ENCODE assay signal across 8 mouse cellular contexts in genomic region chr10:63338914-63339643, GRCm38 (mm10). TPM values are rescaled to one million over a fixed set of nuclear protein-coding genes. Genes with fewer than 3 reads are reported as not detected.
DNase-seq lines count a peak whose midpoint lies in the region; ATAC-seq lines count a peak whose summit lies in the region.

No protein-coding gene starts in this region.

- peak overlapping the region; percentile 77 for H3K4me3 ChIP-seq in embryonic facial prominence, embryonic 11.5 days (ENCODE audit: low read depth, low read length)
- H3K4me3 ChIP-seq in limb, embryonic 10.5 days: peak overlapping the region; percentile 88
- peak overlapping the region; percentile 83 for H3K4me3 ChIP-seq in midbrain, embryonic 12.5 days

- peak overlapping the region; percentile 89 for H3K27ac ChIP-seq in embryonic facial prominence, embryonic 11.5 days (replicated peaks; ENCODE audit: low read depth, low read length)
- peak overlapping the region; percentile 97 for H3K27ac ChIP-seq in limb, embryonic 10.5 days
- peak overlapping the region; percentile 91 for H3K27ac ChIP-seq in midbrain, embryonic 12.5 days (replicated peaks)

- peak; percentile 67 for DNase-seq in 3134 (ENCODE audit: extremely low read depth, insufficient read length, low spot score)
- peak; percentile 95 for DNase-seq in adrenal gland, postnatal 25 days
- DNase-seq in embryonic facial prominence, embryonic 11.5 days (ENCODE audit: low spot score): peak; percentile 93
- DNase-seq in heart, adult 11 months: peak; percentile 100
- DNase-seq in kidney, adult 18-20 months: peak; percentile 94
- DNase-seq in limb, embryonic 10.5 days (ENCODE audit: low spot score): peak; percentile 97
- DNase-seq in skeletal muscle tissue, adult 2 months (ENCODE audit: low read depth, low spot score): peak; percentile 91

- H3K27me3 ChIP-seq in embryonic facial prominence, embryonic 11.5 days (ENCODE audit: control insufficient read depth, insufficient read depth, low read length): no peaks in the 10 kb centered on the region
- H3K27me3 ChIP-seq in limb, embryonic 10.5 days (ENCODE audit: low read depth, poor library complexity, severe bottlenecking): no peaks in the 10 kb centered on the region
- H3K27me3 ChIP-seq in midbrain, embryonic 12.5 days: peaks cover 5% of the 10 kb centered on the region; the same call in 1 of the 2 replicates

- no peaks in the 10 kb centered on the region for H3K4me1 ChIP-seq in embryonic facial prominence, embryonic 11.5 days (ENCODE audit: control insufficient read depth, insufficient read depth, low read length)
- peaks cover 18% of the 10 kb centered on the region for H3K4me1 ChIP-seq in limb, embryonic 10.5 days
- H3K4me1 ChIP-seq in midbrain, embryonic 12.5 days: peaks cover 21% of the 10 kb centered on the region

- 0 out of 2 replicates have a peak, but pooled peaks cover 3% of the 10 kb centered on the region for H3K36me3 ChIP-seq in embryonic facial prominence, embryonic 11.5 days (replicated peaks; ENCODE audit: control insufficient read depth, insufficient read depth, low read depth, low read length)
- H3K36me3 ChIP-seq in limb, embryonic 10.5 days: peaks cover 24% of the 10 kb centered on the region
- peaks cover 7% of the 10 kb centered on the region for H3K36me3 ChIP-seq in midbrain, embryonic 12.5 days

- peak; percentile 95 for ATAC-seq in embryonic facial prominence, embryonic 11.5 days (replicated peaks; ENCODE audit: insufficient number of reproducible peaks, low FRiP score, low TSS enrichment, low read depth)
- ATAC-seq in midbrain, embryonic 12.5 days (ENCODE audit: low FRiP score, low read depth): peak; percentile 95

- peak overlapping the region; percentile 97 for H3K9ac ChIP-seq in embryonic facial prominence, embryonic 11.5 days (replicated peaks; ENCODE audit: low read length)
- peak overlapping the region; percentile 94 for H3K9ac ChIP-seq in midbrain, embryonic 12.5 days (replicated peaks)

- no peaks in the 10 kb centered on the region for H3K9me3 ChIP-seq in embryonic facial prominence, embryonic 11.5 days (replicated peaks; ENCODE audit: control insufficient read depth, low read length)
- no peaks in the 10 kb centered on the region for H3K9me3 ChIP-seq in limb, embryonic 10.5 days (replicated peaks)
- H3K9me3 ChIP-seq in midbrain, embryonic 12.5 days: no peaks in the 10 kb centered on the region

- WGBS in embryonic facial prominence, embryonic 11.5 days: 0% methylated on average over 24 of the region's 74 CpGs
- 1% methylated on average over 70 of the region's 74 CpGs for WGBS in limb, embryonic 10.5 days
- WGBS in midbrain, embryonic 12.5 days: under 1% methylated on average over 69 of the region's 74 CpGs

- H3K4me2 ChIP-seq in embryonic facial prominence, embryonic 11.5 days (ENCODE audit: low read depth, low read length): peak overlapping the region; percentile 65
- peak overlapping the region; percentile 71 for H3K4me2 ChIP-seq in midbrain, embryonic 12.5 days (replicated peaks)

RNA-seq across cellular contexts. Expression of gene Sirt1, which starts 42.4 kb away (rescaled TPM):
- 16.2 and 17.7 TPM in 2 replicates for total RNA-seq in adrenal gland, postnatal 25 days (2021)
- polyA plus RNA-seq in embryonic facial prominence, embryonic 11.5 days (2014; fragmentation: Nextera tagmentation; extraction: Ambion mirVana): 9.3 and 15.2 TPM in 2 replicates
- polyA plus RNA-seq in limb, embryonic 10.5 days (2016; fragmentation: Nextera tagmentation; extraction: Ambion mirVana): 6.4 and 6.9 TPM in 2 replicates
- polyA plus RNA-seq in midbrain, embryonic 12.5 days (2016; fragmentation: Nextera tagmentation; extraction: Ambion mirVana): 5.8 and 6.3 TPM in 2 replicates

RNA-seq across cellular contexts. Expression of gene Dnajc12, which starts 43.2 kb away (rescaled TPM):
- 9.0 and 15.1 TPM in 2 replicates for total RNA-seq in adrenal gland, postnatal 25 days (2021)
- 12.2 and 14.5 TPM in 2 replicates for polyA plus RNA-seq in embryonic facial prominence, embryonic 11.5 days (2014; fragmentation: Nextera tagmentation; extraction: Ambion mirVana)
- polyA plus RNA-seq in limb, embryonic 10.5 days (2016; fragmentation: Nextera tagmentation; extraction: Ambion mirVana): 7.9 and 9.7 TPM in 2 replicates
- 14.2 and 14.8 TPM in 2 replicates for polyA plus RNA-seq in midbrain, embryonic 12.5 days (2016; fragmentation: Nextera tagmentation; extraction: Ambion mirVana)

Comparison
In these comparisons a context has a peak if more than half of its experiments do, and no peak if none do; other contexts are left out.
1. Peak in every context shown above with its lines: DNase-seq, ATAC-seq, H3K4me3 ChIP-seq and H3K27ac ChIP-seq.